Mouse (Mus musculus) T-helper 1 cell (primary cell): ENCODE measurements around the gene 2900092C05Rik.

Experiments
- in situ Hi-C: fragments of 300-600 bp; cut with MboI, MseI; formaldehyde crosslinking; loops from one replicate; pipeline ENCODE4 v1.15.1; 2025; ENCODE audit warnings: high pct_unique_total_duplicates

Gene 2900092C05Rik

GRCm38 (mm10) chr7:12512217-12512616, at the start of gene 2900092C05Rik:
TSS of gene 2900092C05Rik (plus strand) at chr7:12512517.
- in situ Hi-C loops = loop anchor here (10.0 kb wide), 1 partner anchor 63 kb away; no protein-coding TSS in a partner anchor

DNA sequence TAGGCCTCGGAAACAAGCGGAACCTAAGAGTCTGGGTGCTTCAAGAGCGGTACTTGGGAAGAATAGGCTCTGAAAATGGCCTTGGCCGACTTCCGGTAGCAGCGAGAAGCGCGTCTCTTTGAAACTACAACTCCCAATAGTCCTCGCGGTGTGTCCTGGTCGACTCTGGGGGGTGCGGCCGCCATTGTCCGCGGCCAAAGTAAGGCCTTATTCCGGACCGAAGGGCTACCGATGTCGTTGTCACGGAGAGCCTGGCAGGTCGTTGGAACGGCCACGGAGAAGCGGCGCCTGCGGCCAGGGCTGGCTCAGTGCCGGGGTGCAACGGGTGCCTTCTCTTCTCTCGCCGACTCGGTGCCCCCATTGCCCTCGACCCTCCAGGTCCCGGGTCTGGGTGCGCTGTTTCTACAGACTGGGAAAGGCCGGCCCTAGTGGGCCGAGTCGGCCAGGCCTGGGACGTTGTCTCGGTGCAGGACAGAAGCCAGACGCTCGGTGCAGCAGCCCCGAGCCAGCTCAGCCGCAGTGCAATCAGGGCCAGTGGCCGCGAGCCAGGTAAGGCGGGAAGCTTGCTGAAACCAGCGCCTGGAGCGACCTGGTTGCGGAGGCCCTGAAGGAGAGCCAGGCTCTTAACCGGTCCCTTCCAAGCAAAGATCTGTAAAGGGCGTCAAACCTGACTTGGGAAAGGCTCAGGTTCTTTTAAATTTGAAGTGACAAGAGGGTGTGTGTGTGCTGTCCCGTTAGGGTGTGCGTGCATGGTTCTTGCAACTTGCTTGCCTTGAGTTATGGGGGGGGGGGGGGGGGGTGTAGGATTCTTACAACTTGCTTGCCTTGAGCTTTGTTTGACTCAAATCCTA, 33.9 kb upstream of the 2900092C05Rik start, which contains the start of gene Zfp606:
Zfp606 (plus strand) TSS at position 136 of the 851 bp plus-strand sequence.
- in situ Hi-C loops = loop anchor here (25.0 kb wide), 2 partner anchors 359 to 584 kb away; partner anchors contain the start of genes Mzf1 and Zfp110

GRCm38 (mm10) chr7:12479009-12479346, 33.3 kb upstream of the 2900092C05Rik start:
- in situ Hi-C loops = loop anchor here (25.0 kb wide), 2 partner anchors 358 to 583 kb away; partner anchors contain the start of genes Mzf1 and Zfp110

- in situ Hi-C loops = loop anchor here (25.0 kb wide), 2 partner anchors 358 to 583 kb away; partner anchors contain the start of genes Mzf1 and Zfp110
Observed at GRCm38 (mm10) chr7:12479525-12479924, 32.8 kb upstream of the 2900092C05Rik start.

DNA sequence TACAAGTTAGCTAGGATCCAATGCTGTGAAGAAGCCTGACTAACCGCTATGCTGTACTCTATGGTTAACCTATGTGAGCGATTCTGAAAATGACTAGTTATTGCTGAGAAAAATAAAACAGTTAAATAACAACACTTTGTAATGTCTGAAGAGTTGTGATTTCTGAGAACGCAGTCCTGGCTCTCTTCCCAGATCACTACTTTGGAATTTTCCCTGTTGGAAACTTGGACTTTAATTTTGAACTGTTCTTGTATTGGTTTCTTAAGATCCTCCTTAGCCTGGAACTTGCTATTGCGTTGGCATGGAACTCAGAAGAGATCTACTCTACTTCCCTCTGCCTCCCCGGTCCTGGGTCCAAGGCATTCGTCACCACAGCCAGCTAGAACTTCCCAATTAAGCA, 28.5 kb upstream of the 2900092C05Rik start:
- in situ Hi-C loops = loop anchor here (25.0 kb wide), 2 partner anchors 354 to 579 kb away; partner anchors contain the start of genes Mzf1 and Zfp110

GRCm38 (mm10) chr7:12485956-12486355, 26.4 kb upstream of the 2900092C05Rik start:
- in situ Hi-C loops = loop anchor here (25.0 kb wide), 2 partner anchors 351 to 576 kb away; partner anchors contain the start of genes Mzf1 and Zfp110

DNA sequence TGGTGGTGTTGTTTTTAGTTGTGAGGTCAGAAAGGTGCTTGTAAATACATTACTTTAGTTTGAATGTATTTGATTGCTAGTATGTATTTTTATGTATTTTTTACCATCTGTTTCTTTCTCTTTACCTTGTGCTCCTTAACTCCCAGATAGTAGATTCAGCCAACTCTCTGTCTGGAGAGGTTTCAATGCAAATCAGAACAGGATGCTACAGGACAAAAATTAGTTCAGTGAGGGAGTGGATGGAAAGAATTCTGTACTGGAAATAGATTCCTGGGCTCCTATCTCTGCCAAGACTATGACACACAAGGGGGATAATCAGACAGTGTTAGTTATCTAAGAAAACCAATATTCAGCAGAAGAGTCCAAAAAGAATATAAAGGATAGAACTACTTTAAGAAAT, 25.6 kb upstream of the 2900092C05Rik start:
- in situ Hi-C loops = loop anchor here (25.0 kb wide), 2 partner anchors 351 to 576 kb away; partner anchors contain the start of genes Mzf1 and Zfp110

DNA sequence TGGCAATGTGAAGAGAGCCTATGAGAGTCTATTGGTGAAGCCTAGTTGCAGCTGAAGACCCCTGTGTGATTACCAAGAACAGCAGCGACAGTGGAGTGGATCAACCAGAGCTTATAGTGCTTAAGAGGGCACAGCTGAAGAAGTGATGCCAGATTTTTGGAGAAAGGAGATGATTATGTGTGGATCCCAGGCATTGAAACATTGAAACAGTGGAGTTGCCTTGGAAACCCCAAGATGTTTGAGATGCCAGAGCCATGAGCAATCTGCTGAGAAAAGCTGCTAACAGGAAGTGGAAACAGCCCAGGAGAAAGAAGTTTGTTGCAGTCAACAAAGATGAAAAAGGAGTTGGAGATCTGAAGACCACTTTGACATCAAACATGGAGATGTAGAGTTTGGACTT, 1.4 kb upstream of the 2900092C05Rik start:
- in situ Hi-C loops = loop anchor here (10.0 kb wide), 1 partner anchor 64 kb away; no protein-coding TSS in a partner anchor
